Comparison of ENCODE assay signal across 8 mouse cellular contexts in genomic region chr3:32333456-32334086, GRCm38 (mm10). TPM values are rescaled to one million over a fixed set of nuclear protein-coding genes. Genes with fewer than 3 reads are reported as not detected.
DNase-seq lines count a peak whose midpoint lies in the region; ATAC-seq lines count a peak whose summit lies in the region.

No protein-coding gene starts in this region.

- no peaks in the 10 kb centered on the region for H3K36me3 ChIP-seq in embryonic facial prominence, embryonic 10.5 days (replicated peaks)
- no peaks in the 10 kb centered on the region for H3K36me3 ChIP-seq in heart, embryonic 10.5 days
- no peaks in the 10 kb centered on the region for H3K36me3 ChIP-seq in liver, embryonic 11.5 days (ENCODE audit: control insufficient read depth, insufficient read depth, low read length)
- no peaks in the 10 kb centered on the region for H3K36me3 ChIP-seq in neural tube, embryonic 11.5 days (ENCODE audit: control insufficient read depth, insufficient read depth, low read length)

- H3K4me3 ChIP-seq in embryonic facial prominence, embryonic 10.5 days, result no peak overlapping the region
- no peak overlapping the region for H3K4me3 ChIP-seq in heart, embryonic 10.5 days
- H3K4me3 ChIP-seq in liver, embryonic 11.5 days (ENCODE audit: low read depth, low read length), result no peak overlapping the region
- H3K4me3 ChIP-seq in neural tube, embryonic 11.5 days (ENCODE audit: low read depth, low read length), result no peak overlapping the region

- 38% methylated on average over 7 of the region's 7 CpGs for WGBS in embryonic facial prominence, embryonic 10.5 days
- 33% methylated on average over 7 of the region's 7 CpGs for WGBS in heart, embryonic 10.5 days
- 34% methylated on average over 7 of the region's 7 CpGs for WGBS in liver, embryonic 11.5 days
- WGBS in neural tube, embryonic 11.5 days, result 44% methylated on average over 7 of the region's 7 CpGs

- no peak overlapping the region for H3K9ac ChIP-seq in liver, embryonic 11.5 days (ENCODE audit: low read depth, low read length)
- no peak overlapping the region for H3K9ac ChIP-seq in neural tube, embryonic 11.5 days (ENCODE audit: low read length)

- H3K27ac ChIP-seq in embryonic facial prominence, embryonic 10.5 days (replicated peaks), result no peak overlapping the region
- no peak overlapping the region for H3K27ac ChIP-seq in heart, embryonic 10.5 days
- H3K27ac ChIP-seq in liver, embryonic 11.5 days (ENCODE audit: low read depth, low read length), result no peak overlapping the region
- no peak overlapping the region for H3K27ac ChIP-seq in neural tube, embryonic 11.5 days (ENCODE audit: low read depth, low read length)

- DNase-seq in B cell, adult 2 months, result peak; percentile 77 to 80
- DNase-seq in adrenal gland, postnatal 14 days, result peak; percentile 86
- peak; percentile 77 for DNase-seq in embryonic facial prominence, embryonic 10.5 days (ENCODE audit: low spot score)
- peak; percentile 85 for DNase-seq in heart, embryonic 10.5 days (ENCODE audit: low spot score)
- DNase-seq in kidney, postnatal 10 days, result peak; percentile 89
- peak; percentile 54 for DNase-seq in liver, embryonic 11.5 days (ENCODE audit: low spot score)
- peak; percentile 76 for DNase-seq in neural tube, embryonic 11.5 days (ENCODE audit: low spot score)
- DNase-seq in telencephalon, adult 2 months (ENCODE audit: low read depth, low spot score), result peak; percentile 79

- no peaks in the 10 kb centered on the region for H3K9me3 ChIP-seq in embryonic facial prominence, embryonic 10.5 days
- no peaks in the 10 kb centered on the region for H3K9me3 ChIP-seq in heart, embryonic 10.5 days
- H3K9me3 ChIP-seq in liver, embryonic 11.5 days (ENCODE audit: control insufficient read depth, low read length), result no peaks in the 10 kb centered on the region
- H3K9me3 ChIP-seq in neural tube, embryonic 11.5 days (ENCODE audit: control insufficient read depth, low read length), result no peaks in the 10 kb centered on the region

- H3K4me2 ChIP-seq in liver, embryonic 11.5 days, result no peak overlapping the region
- H3K4me2 ChIP-seq in neural tube, embryonic 11.5 days (ENCODE audit: low read depth), result no peak overlapping the region

- H3K4me1 ChIP-seq in embryonic facial prominence, embryonic 10.5 days, result no peaks in the 10 kb centered on the region
- peaks cover 15% of the 10 kb centered on the region; the same call in 1 of the 2 replicates for H3K4me1 ChIP-seq in heart, embryonic 10.5 days
- no peaks in the 10 kb centered on the region for H3K4me1 ChIP-seq in liver, embryonic 11.5 days (replicated peaks; ENCODE audit: control insufficient read depth, insufficient read depth, low read length)
- H3K4me1 ChIP-seq in neural tube, embryonic 11.5 days (ENCODE audit: control insufficient read depth, insufficient read depth, low read length), result no peaks in the 10 kb centered on the region

- no peak; the same call in 1 of the 2 replicates for ATAC-seq in liver, embryonic 11.5 days (replicated peaks; ENCODE audit: low FRiP score)
- ATAC-seq in neural tube, embryonic 11.5 days (ENCODE audit: insufficient read depth, low FRiP score, low TSS enrichment), result peak; percentile 67; the same call in 1 of the 2 replicates

- H3K27me3 ChIP-seq in embryonic facial prominence, embryonic 10.5 days (replicated peaks; ENCODE audit: low read depth, poor library complexity, severe bottlenecking), result no peaks in the 10 kb centered on the region
- H3K27me3 ChIP-seq in heart, embryonic 10.5 days (ENCODE audit: insufficient read depth, poor library complexity, severe bottlenecking), result no peaks in the 10 kb centered on the region
- no peaks in the 10 kb centered on the region for H3K27me3 ChIP-seq in liver, embryonic 11.5 days (replicated peaks; ENCODE audit: control insufficient read depth, insufficient read depth, low read length)
- H3K27me3 ChIP-seq in neural tube, embryonic 11.5 days (ENCODE audit: control insufficient read depth, insufficient read depth, low read length), result no peaks in the 10 kb centered on the region

RNA-seq across cellular contexts. Expression of gene Zmat3, which starts 32.2 kb away (rescaled TPM):
- total RNA-seq in adrenal gland, postnatal 14 days (2021), result 15.9 and 16.7 TPM in 2 replicates
- 5.2 and 6.1 TPM in 2 replicates for polyA plus RNA-seq in embryonic facial prominence, embryonic 10.5 days (2016; fragmentation: Nextera tagmentation; extraction: Ambion mirVana)
- 4.6 and 5.3 TPM in 2 replicates for polyA plus RNA-seq in heart, embryonic 10.5 days (2016; fragmentation: Nextera tagmentation; extraction: Ambion mirVana)
- polyA plus RNA-seq in liver, embryonic 11.5 days (2014; fragmentation: Nextera tagmentation; extraction: Ambion mirVana), result 1.8 and 2.8 TPM in 2 replicates
- polyA plus RNA-seq in neural tube, embryonic 11.5 days (2014; fragmentation: Nextera tagmentation; extraction: Ambion mirVana), result 10.6 and 11.5 TPM in 2 replicates
